In the genomic region with DNA sequence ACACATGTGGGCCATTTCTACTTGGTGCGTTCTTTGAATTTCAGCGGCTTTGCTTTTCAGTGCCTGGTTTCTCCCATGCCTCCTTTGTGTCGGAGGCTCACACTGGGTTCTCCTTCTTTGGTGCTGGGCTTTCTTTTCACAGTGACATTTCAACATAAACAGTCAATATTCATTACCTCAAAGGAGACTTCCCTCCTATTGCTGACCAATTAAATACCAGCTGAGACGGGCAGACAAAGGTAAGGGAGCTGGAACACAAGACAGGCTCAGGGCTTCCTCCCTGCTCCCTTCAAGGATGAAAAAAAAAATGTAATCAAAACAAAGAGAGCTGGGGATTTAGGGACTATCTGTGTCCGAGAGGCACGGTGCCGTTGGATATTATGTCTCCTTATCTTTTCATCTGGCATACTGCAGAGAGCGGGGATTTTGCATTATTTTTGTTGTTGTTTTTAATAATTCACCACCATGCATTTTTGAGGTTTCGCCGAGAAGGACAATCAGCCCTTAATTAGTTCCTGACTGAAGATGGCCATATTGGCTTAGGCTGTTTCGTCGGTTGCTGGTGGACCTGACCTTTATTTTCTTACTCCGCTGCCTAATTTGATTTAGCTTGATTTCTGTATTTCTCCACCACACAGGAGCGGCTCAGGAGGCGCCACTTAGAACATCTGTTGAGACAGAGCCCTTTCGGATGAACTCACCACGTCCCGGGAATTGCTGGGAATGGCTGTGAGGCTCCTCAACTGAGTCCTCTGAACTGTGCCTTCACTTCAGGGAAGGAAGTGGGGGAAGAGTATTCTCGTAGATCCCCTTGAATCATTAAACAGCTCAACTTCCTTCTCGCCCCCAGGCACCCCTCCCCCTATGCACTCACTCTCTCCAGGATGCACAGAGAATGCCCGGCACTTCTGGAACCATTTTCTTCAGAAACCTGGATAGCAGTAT, we compare ENCODE assay signal across 9 mouse cellular contexts.
DNase-seq lines count a peak whose midpoint lies in the region; ATAC-seq lines count a peak whose summit lies in the region.
"Had no signal": no experiment of that assay in that cellular context is flagged by ENCODE, and none has a peak within 500 bp of the region (broad histone marks: within the 10 kb centered on the region; RNA-seq: fewer than 3 reads in every experiment).

No protein-coding gene starts in this region.

- no peak for DNase-seq in heart, adult 11 months
- peak; percentile 59 for DNase-seq in embryo, embryonic 10.5 days (ENCODE audit: low spot score)
- peak; percentile 66 for DNase-seq in midbrain, embryonic 14.5 days
- DNase-seq in frontal cortex, postnatal 25 days (ENCODE audit: low spot score in 2 of 2), result no peak
- DNase-seq in urinary bladder, adult 18-20 months (ENCODE audit: low spot score in 2 of 2), result no peak
- DNase-seq in layer of hippocampus, adult 18-20 months (ENCODE audit: low spot score in 2 of 2), result no peak

- H3K9ac ChIP-seq in heart, embryonic 13.5 days, result peak overlapping the region; percentile 63
- 0 out of 2 replicates have a peak overlapping the region, but pooled peaks have one; percentile 7 for H3K9ac ChIP-seq in hindbrain, embryonic 15.5 days
- peak overlapping the region; percentile 39; the same call in 1 of the 2 replicates for H3K9ac ChIP-seq in midbrain, embryonic 14.5 days (replicated peaks; ENCODE audit: low read length)
- H3K9ac ChIP-seq: liver, embryonic 15.5 days had no signal

- WGBS in heart, embryonic 13.5 days, result 13% methylated on average over 21 of the region's 21 CpGs
- 2% methylated on average over 21 of the region's 21 CpGs for WGBS in hindbrain, embryonic 15.5 days
- WGBS in midbrain, embryonic 14.5 days, result 2% methylated on average over 21 of the region's 21 CpGs

- H3K27ac ChIP-seq in heart, embryonic 13.5 days (replicated peaks), result no peak overlapping the region
- peak overlapping the region; percentile 49 for H3K27ac ChIP-seq in hindbrain, embryonic 15.5 days (replicated peaks)
- H3K27ac ChIP-seq in midbrain, embryonic 14.5 days (replicated peaks; ENCODE audit: low read depth, low read length), result peak overlapping the region; percentile 75
- H3K27ac ChIP-seq: liver, embryonic 15.5 days had no signal

- H3K4me3 ChIP-seq in heart, embryonic 13.5 days, result peak overlapping the region; percentile 49
- H3K4me3 ChIP-seq in hindbrain, embryonic 15.5 days, result peak overlapping the region; percentile 29
- H3K4me3 ChIP-seq in midbrain, embryonic 14.5 days (replicated peaks; ENCODE audit: low read depth, low read length), result peak overlapping the region; percentile 24
- H3K4me3 ChIP-seq: liver, embryonic 15.5 days had no signal

- peaks cover 17% of the 10 kb centered on the region; the same call in 1 of the 2 replicates for H3K4me1 ChIP-seq in heart, embryonic 13.5 days
- H3K4me1 ChIP-seq in hindbrain, embryonic 15.5 days (replicated peaks), result peaks cover 15% of the 10 kb centered on the region
- 0 out of 2 replicates have a peak, but pooled peaks cover 9% of the 10 kb centered on the region for H3K4me1 ChIP-seq in midbrain, embryonic 14.5 days (ENCODE audit: control insufficient read depth, insufficient read depth, low read length)
- H3K4me1 ChIP-seq: liver, embryonic 15.5 days had no signal

- H3K27me3 ChIP-seq in heart, embryonic 13.5 days (replicated peaks), result no peaks in the 10 kb centered on the region
- H3K27me3 ChIP-seq in hindbrain, embryonic 15.5 days, result peaks cover 45% of the 10 kb centered on the region
- peaks cover 59% of the 10 kb centered on the region for H3K27me3 ChIP-seq in midbrain, embryonic 14.5 days (ENCODE audit: control insufficient read depth, insufficient read depth, low read length)
- H3K27me3 ChIP-seq: liver, embryonic 15.5 days had no signal

- H3K4me2 ChIP-seq in heart, embryonic 13.5 days, result peak overlapping the region; percentile 72
- peak overlapping the region; percentile 56 for H3K4me2 ChIP-seq in hindbrain, embryonic 15.5 days
- H3K4me2 ChIP-seq in midbrain, embryonic 14.5 days (ENCODE audit: low read length), result peak overlapping the region; percentile 50
- H3K4me2 ChIP-seq: liver, embryonic 15.5 days had no signal

- H3K36me3 ChIP-seq in heart, embryonic 13.5 days, result no peaks in the 10 kb centered on the region
- no peaks in the 10 kb centered on the region for H3K36me3 ChIP-seq in hindbrain, embryonic 15.5 days
- no peaks in the 10 kb centered on the region for H3K36me3 ChIP-seq in midbrain, embryonic 14.5 days (ENCODE audit: control insufficient read depth, insufficient read depth, low read length)
- H3K36me3 ChIP-seq: liver, embryonic 15.5 days had no signal

- H3K9me3 ChIP-seq in heart, embryonic 13.5 days, result no peaks in the 10 kb centered on the region
- no peaks in the 10 kb centered on the region for H3K9me3 ChIP-seq in hindbrain, embryonic 15.5 days
- H3K9me3 ChIP-seq in midbrain, embryonic 14.5 days (ENCODE audit: control insufficient read depth, low read length), result no peaks in the 10 kb centered on the region
- H3K9me3 ChIP-seq: liver, embryonic 15.5 days had no signal

- ATAC-seq in heart, embryonic 13.5 days (ENCODE audit: extremely low read depth, insufficient number of reproducible peaks, low FRiP score, low TSS enrichment), result no peak
- ATAC-seq in hindbrain, embryonic 15.5 days (ENCODE audit: low FRiP score, low read depth), result peak; percentile 23; the same call in 1 of the 2 replicates
- ATAC-seq in midbrain, embryonic 14.5 days (ENCODE audit: low FRiP score, low TSS enrichment), result no peak

Comparison
In these comparisons a context has a peak if more than half of its experiments do, and no peak if none do; other contexts are left out.
1. H3K9ac ChIP-seq: peak in every context shown above with its lines; median percentile 63 in heart, embryonic 13.5 days; 39 in midbrain, embryonic 14.5 days; 7 in hindbrain, embryonic 15.5 days.
2. DNase-seq: peak in embryo, embryonic 10.5 days (single experiment) and midbrain, embryonic 14.5 days (single experiment); none in heart, adult 11 months (single experiment), frontal cortex, postnatal 25 days (0 of 2), urinary bladder, adult 18-20 months (0 of 2) and layer of hippocampus, adult 18-20 months (0 of 2).
3. Peak in every context shown above with its lines, with median percentiles within 50 percentile points of each other: H3K4me2 ChIP-seq and H3K4me3 ChIP-seq.